Mouse (Mus musculus): ENCODE results near the gene Klhl26. TPM values are rescaled to one million over a fixed set of nuclear protein-coding genes. Genes with fewer than 3 reads are reported as not detected.

Gene Klhl26
- polyA plus RNA-seq, 1 experiment from 2014 or later = 19.6 TPM

DNA sequence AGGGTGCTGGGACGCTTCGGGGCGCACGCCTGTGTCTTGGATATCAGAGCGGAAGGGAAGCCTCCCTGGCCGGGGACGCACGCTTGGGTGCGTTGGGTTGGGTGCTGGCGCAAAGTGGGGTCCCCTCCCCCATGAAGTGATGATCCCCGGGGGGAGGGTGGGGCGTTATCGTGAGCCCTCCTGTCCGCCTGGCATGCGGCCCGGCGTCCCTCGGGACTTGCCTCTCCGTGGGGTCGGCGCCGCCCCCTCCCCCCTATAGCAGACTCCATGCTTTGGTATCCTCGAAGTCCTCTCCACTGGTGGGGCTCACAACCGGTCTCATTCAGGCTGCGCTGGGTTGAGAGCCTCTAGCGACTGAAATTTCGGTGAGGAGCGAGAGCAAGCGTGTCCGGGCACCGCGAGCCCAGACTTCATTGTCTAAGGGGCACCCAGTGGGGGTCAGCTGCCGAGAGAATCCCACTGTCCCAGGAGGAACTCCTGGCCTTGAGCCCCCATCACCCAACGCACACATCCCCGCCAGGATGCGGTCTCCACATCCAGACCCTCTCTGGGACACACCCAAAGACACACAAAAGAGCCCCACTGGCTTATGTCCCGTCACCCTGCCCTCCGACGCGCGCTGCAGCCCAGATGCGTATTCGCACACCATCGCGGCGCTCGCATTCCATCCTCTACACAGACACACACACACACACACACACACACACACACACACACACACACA lies 17.1 kb upstream of the Klhl26 start:
- WGBS = 1% methylated on average over 45 of the region's 47 CpGs
- DNase-seq (ENCODE audit: low spot score) = no peak
- no peaks in the 10 kb centered on the region for H3K9me3 ChIP-seq (replicated peaks; ENCODE audit: control insufficient read depth, low read length)
- H3K9ac ChIP-seq (ENCODE audit: low read length) = no peak overlapping the region
- H3K4me3 ChIP-seq (ENCODE audit: low read depth, low read length) = peak overlapping the region; percentile 30
- ATAC-seq = no peak
- H3K4me1 ChIP-seq (ENCODE audit: control insufficient read depth, insufficient read depth, low read length) = peaks cover 6% of the 10 kb centered on the region; the same call in 1 of the 2 replicates
- peaks cover 99% of the 10 kb centered on the region for H3K27me3 ChIP-seq (replicated peaks; ENCODE audit: control insufficient read depth, insufficient read depth, low read length)
- H3K27ac ChIP-seq (ENCODE audit: low read depth, low read length) = no peak overlapping the region
- no peaks in the 10 kb centered on the region for H3K36me3 ChIP-seq (ENCODE audit: control insufficient read depth, insufficient read depth, low read length)
- H3K4me2 ChIP-seq (ENCODE audit: low read length) = peak overlapping the region; percentile 57

DNA sequence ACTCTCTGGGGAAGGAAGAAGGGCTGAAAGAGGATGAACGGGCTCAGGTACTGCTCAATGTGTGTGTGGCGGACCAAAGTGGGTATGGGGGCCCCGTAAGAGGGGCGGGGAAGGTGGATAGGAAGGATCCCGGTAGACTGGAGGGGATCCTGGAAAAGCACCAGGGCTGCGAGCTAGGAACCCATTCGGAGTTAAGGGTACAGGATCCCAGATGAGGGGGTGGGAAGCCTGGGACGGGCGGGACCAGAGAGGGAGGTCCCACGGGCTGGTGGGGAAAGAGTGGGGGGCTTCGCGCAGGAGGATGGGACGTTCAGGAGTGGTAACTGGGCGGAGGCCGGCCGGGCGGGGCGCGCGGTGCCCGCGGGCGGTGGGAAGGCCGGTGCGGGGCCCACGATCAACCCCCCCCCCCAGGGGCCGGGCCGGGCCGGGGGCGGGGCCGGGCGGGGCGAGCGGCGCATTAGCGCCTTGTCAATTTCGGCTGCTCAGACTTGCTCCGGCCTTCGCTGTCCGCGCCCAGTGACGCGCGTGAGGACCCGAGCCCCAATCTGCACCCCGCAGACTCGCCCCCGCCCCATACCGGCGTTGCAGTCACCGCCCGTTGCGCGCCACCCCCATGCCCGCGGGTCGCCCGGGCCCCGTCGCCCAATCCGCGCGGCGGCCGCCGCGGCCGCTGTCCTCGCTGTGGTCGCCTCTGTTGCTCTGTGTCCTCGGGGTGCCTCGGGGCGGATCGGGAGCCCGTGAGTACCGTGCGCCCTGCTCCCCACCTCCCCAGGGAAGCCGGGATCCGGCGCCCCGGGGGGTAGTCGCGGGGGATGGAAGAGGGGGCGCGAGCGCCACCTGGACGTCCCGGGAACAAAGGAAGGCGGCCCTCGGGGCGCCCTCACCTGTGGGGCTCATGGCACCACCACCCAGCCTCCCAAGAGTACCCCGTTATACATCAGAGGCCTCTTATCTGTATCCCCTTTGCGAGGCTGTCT lies 16.2 kb upstream of the Klhl26 start, which contains the start of gene Crlf1:
Crlf1 (plus strand) TSS at position 495 of the 977 bp plus-strand sequence.
- Histone ChIP-seq H3K4me2 (ENCODE audit: low read length) (peak within 1 kb of the TSS; percentile 57), H3K9me3 (replicated peaks; ENCODE audit: control insufficient read depth, low read length) (no peaks in the 10 kb centered on the region), H3K36me3 (ENCODE audit: control insufficient read depth, insufficient read depth, low read length) (no peaks in the 10 kb centered on the region), H3K27me3 (replicated peaks; ENCODE audit: control insufficient read depth, insufficient read depth, low read length) (peaks cover 100% of the 10 kb centered on the region), H3K9ac (ENCODE audit: low read length) (0 out of 2 replicates have a peak within 1 kb of the TSS, but pooled peaks have one; percentile 25), H3K4me1 (ENCODE audit: control insufficient read depth, insufficient read depth, low read length) (peaks cover 9% of the 10 kb centered on the region), H3K27ac (ENCODE audit: low read depth, low read length) (no peak within 1 kb of the TSS), H3K4me3 (ENCODE audit: low read depth, low read length) (peak within 1 kb of the TSS; percentile 30)
- WGBS = 2% methylated on average over 58 of the region's 93 CpGs
- DNase-seq (ENCODE audit: low spot score) (no peak), ATAC-seq (no peak)

GRCm38 (mm10) chr8:70490880-70491495 lies 14.2 kb upstream of the Klhl26 start:
- Histone ChIP-seq H3K9me3 (replicated peaks; ENCODE audit: control insufficient read depth, low read length) (no peaks in the 10 kb centered on the region), H3K27me3 (replicated peaks; ENCODE audit: control insufficient read depth, insufficient read depth, low read length) (peaks cover 91% of the 10 kb centered on the region), H3K27ac (ENCODE audit: low read depth, low read length) (no peak overlapping the region), H3K36me3 (ENCODE audit: control insufficient read depth, insufficient read depth, low read length) (no peaks in the 10 kb centered on the region), H3K4me1 (ENCODE audit: control insufficient read depth, insufficient read depth, low read length) (peaks cover 9% of the 10 kb centered on the region), H3K9ac (ENCODE audit: low read length) (no peak overlapping the region), H3K4me3 (ENCODE audit: low read depth, low read length) (no peak overlapping the region), H3K4me2 (ENCODE audit: low read length) (no peak overlapping the region)
- WGBS = 1% methylated on average over 20 of the region's 20 CpGs
- DNase-seq (ENCODE audit: low spot score) (no peak), ATAC-seq (no peak)

- Histone ChIP-seq H3K27ac (ENCODE audit: low read depth, low read length) (no peak overlapping the region), H3K9ac (ENCODE audit: low read length) (no peak overlapping the region), H3K4me3 (ENCODE audit: low read depth, low read length) (no peak overlapping the region), H3K4me1 (ENCODE audit: control insufficient read depth, insufficient read depth, low read length) (peaks cover 9% of the 10 kb centered on the region), H3K4me2 (ENCODE audit: low read length) (no peak overlapping the region), H3K36me3 (ENCODE audit: control insufficient read depth, insufficient read depth, low read length) (no peaks in the 10 kb centered on the region), H3K9me3 (replicated peaks; ENCODE audit: control insufficient read depth, low read length) (no peaks in the 10 kb centered on the region), H3K27me3 (replicated peaks; ENCODE audit: control insufficient read depth, insufficient read depth, low read length) (peaks cover 91% of the 10 kb centered on the region)
- ATAC-seq (no peak), DNase-seq (ENCODE audit: low spot score) (no peak)
- 6% methylated on average over 10 of the region's 10 CpGs for WGBS
These were observed 13.5 kb upstream of the Klhl26 start for GRCm38 (mm10) chr8:70490061-70490879.

DNA sequence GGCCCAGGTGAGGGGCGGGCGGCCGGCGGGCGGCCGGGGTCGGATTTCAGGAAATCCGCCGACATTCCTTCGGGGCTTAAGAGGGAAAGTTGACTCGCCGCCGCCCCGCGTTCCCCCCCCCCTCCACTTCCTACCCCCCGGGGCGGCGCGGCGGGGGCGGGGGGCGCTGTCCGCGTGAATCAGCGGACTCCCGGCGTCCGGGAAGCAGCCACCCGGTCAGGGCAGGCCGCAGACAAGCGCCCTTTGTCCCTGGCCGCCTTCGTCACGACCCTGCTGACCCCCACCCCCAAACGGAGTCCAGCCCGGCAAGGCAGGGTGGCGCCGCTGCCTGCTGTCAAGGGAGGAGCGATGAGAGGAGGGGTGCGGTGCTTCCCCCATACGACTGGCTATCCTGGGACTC lies 12.8 kb upstream of the Klhl26 start:
- H3K4me2 ChIP-seq (ENCODE audit: low read length) = peak overlapping the region; percentile 14; the same call in 1 of the 2 replicates
- no peak overlapping the region for H3K4me3 ChIP-seq (ENCODE audit: low read depth, low read length)
- DNase-seq (ENCODE audit: low spot score) (no peak), ATAC-seq (no peak)
- no peaks in the 10 kb centered on the region for H3K36me3 ChIP-seq (ENCODE audit: control insufficient read depth, insufficient read depth, low read length)
- no peaks in the 10 kb centered on the region for H3K9me3 ChIP-seq (replicated peaks; ENCODE audit: control insufficient read depth, low read length)
- H3K27ac ChIP-seq (ENCODE audit: low read depth, low read length) = no peak overlapping the region
- H3K27me3 ChIP-seq (replicated peaks; ENCODE audit: control insufficient read depth, insufficient read depth, low read length) = peaks cover 90% of the 10 kb centered on the region
- no peak overlapping the region for H3K9ac ChIP-seq (ENCODE audit: low read length)
- peaks cover 9% of the 10 kb centered on the region for H3K4me1 ChIP-seq (ENCODE audit: control insufficient read depth, insufficient read depth, low read length)
- WGBS = 2% methylated on average over 20 of the region's 41 CpGs

GRCm38 (mm10) chr8:70488931-70489470 lies 12.2 kb upstream of the Klhl26 start:
- H3K4me1 ChIP-seq (ENCODE audit: control insufficient read depth, insufficient read depth, low read length) = peaks cover 9% of the 10 kb centered on the region
- DNase-seq (ENCODE audit: low spot score) (no peak), ATAC-seq (no peak)
- no peak overlapping the region for H3K9ac ChIP-seq (ENCODE audit: low read length)
- H3K4me3 ChIP-seq (ENCODE audit: low read depth, low read length) = no peak overlapping the region
- peak overlapping the region; percentile 14; the same call in 1 of the 2 replicates for H3K4me2 ChIP-seq (ENCODE audit: low read length)
- no peaks in the 10 kb centered on the region for H3K36me3 ChIP-seq (ENCODE audit: control insufficient read depth, insufficient read depth, low read length)
- H3K27me3 ChIP-seq (replicated peaks; ENCODE audit: control insufficient read depth, insufficient read depth, low read length) = peaks cover 89% of the 10 kb centered on the region
- no peaks in the 10 kb centered on the region for H3K9me3 ChIP-seq (replicated peaks; ENCODE audit: control insufficient read depth, low read length)
- WGBS = 4% methylated on average over 14 of the region's 14 CpGs
- H3K27ac ChIP-seq (ENCODE audit: low read depth, low read length) = no peak overlapping the region

- Histone ChIP-seq H3K9me3 (replicated peaks; ENCODE audit: control insufficient read depth, low read length) (no peaks in the 10 kb centered on the region), H3K4me2 (ENCODE audit: low read length) (peak overlapping the region; percentile 55), H3K36me3 (ENCODE audit: control insufficient read depth, insufficient read depth, low read length) (no peaks in the 10 kb centered on the region), H3K27me3 (replicated peaks; ENCODE audit: control insufficient read depth, insufficient read depth, low read length) (peaks cover 81% of the 10 kb centered on the region), H3K27ac (ENCODE audit: low read depth, low read length) (no peak overlapping the region), H3K4me1 (ENCODE audit: control insufficient read depth, insufficient read depth, low read length) (peaks cover 8% of the 10 kb centered on the region), H3K4me3 (ENCODE audit: low read depth, low read length) (peak overlapping the region; percentile 15; the same call in 1 of the 2 replicates), H3K9ac (ENCODE audit: low read length) (peak overlapping the region; percentile 48)
- DNase-seq (ENCODE audit: low spot score) (no peak), ATAC-seq (0 out of 2 replicates have a peak, but pooled peaks have one; percentile 24)
- WGBS = 3% methylated on average over 55 of the region's 55 CpGs
These were observed 11.4 kb upstream of the Klhl26 start for GRCm38 (mm10) chr8:70487993-70488796.

Measured in forebrain, embryonic 14.5 days (tissue).